Mouse (Mus musculus) liver, postnatal 0 days (tissue): ENCODE results near the gene Adtrp.

Experiments used
- CTCF ChIP-seq: sonication (generic); IDR thresholded peaks from 2 replicates; pipeline ENCODE4 v1.5.1; 2016; ENCODE audit warnings: antibody characterized with exemption, low read depth
- EP300 ChIP-seq: IDR thresholded peaks from 2 replicates; pipeline ENCODE4 v1.6.1; 2016; ENCODE audit warnings: antibody characterized with exemption, low read depth, mild to moderate bottlenecking

DNA sequence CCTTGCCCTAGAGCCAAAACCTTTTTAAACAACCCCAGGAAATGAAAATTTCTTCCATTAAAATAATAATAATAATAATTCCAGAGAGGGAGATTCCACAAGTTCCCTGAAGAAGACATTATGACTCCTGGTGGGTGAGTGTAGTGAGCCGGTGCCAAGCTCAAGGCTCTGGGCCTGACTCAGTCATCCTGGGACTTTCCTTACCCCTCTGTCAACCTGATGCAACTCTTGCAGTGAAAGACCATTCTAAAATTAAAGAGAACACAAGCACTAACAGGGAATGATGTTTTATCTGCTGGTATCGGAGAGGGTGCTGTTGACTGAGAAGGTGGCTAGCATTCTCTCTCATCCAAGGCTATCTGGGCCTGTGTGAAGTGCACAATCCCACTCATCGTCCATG is 26.5 kb downstream of the Adtrp start:
- TF ChIP-seq CTCF = no peak
- TF ChIP-seq EP300 = no peak
